Mouse (Mus musculus): Measurements from ENCODE around the gene Gm15737. TPM values are rescaled to one million over a fixed set of nuclear protein-coding genes. Genes with fewer than 3 reads are reported as not detected.

Gm15737 gene
- not detected in 2 replicates for polyA plus RNA-seq (2015; fragmentation: Nextera tagmentation; extraction: Ambion mirVana)

DNA sequence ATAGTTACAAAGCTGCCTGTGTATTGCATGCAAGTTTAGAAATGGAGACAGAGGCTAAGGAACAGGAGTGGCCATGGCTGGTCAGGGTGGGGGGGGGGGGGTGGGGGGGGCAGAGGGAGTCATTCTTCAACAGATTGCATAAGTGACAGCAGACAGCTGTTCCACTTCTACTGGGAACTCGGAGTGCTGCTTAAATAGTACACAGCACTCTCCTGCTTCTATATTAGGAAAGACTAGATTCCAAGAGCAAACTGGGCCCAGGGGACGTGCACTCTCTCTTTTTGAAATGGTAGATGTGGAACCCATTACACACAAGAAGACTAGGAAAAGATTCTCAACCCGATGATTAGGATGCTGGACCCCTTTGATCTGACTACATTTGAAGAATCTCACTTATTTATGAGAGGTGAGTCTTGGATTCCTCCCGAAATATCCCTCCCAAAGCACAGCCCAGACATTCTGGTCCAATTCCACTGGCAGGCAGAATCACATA lies at the start of gene Gm15737:
Gm15737 (plus strand) TSS at position 269 of the 493 bp plus-strand sequence.
- 68% methylated on average over 4 of the region's 4 CpGs for WGBS
- Histone ChIP-seq H3K4me3 (no peak within 1 kb of the TSS), H3K4me1 (replicated peaks) (0 out of 2 replicates have a peak, but pooled peaks cover 3% of the 10 kb centered on the region), H3K9me3 (no peaks in the 10 kb centered on the region), H3K9ac (no peak within 1 kb of the TSS), H3K27ac (replicated peaks) (no peak within 1 kb of the TSS), H3K36me3 (no peaks in the 10 kb centered on the region), H3K27me3 (no peaks in the 10 kb centered on the region), H3K4me2 (no peak within 1 kb of the TSS)
- ATAC-seq (ENCODE audit: low FRiP score, low read depth) = no peak

DNA sequence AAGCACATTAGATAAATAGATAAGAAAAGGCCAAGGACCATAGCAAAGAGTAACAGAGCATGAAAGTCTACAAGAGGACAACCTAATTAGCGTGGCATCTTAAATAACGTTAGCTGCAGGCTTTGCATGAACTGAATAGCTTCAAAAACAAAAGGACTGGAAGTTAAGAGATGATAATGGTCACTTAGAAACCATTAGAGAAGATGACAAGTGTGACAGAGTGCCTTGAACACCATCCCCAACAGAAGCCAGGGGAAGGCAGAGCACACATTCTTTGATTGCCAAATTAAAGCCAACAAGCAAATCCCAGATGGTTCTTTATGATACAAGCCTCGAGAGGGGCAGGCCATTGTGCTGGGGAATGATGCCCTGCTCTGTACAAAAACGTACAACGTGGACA lies 47.6 kb upstream of the Gm15737 start:
- Histone ChIP-seq H3K27me3 (0 out of 2 replicates have a peak, but pooled peaks cover 8% of the 10 kb centered on the region), H3K9ac (no peak overlapping the region), H3K4me2 (no peak overlapping the region), H3K36me3 (no peaks in the 10 kb centered on the region), H3K27ac (replicated peaks) (no peak overlapping the region), H3K4me1 (replicated peaks) (peaks cover 10% of the 10 kb centered on the region), H3K9me3 (no peaks in the 10 kb centered on the region), H3K4me3 (no peak overlapping the region)
- no peak for ATAC-seq (ENCODE audit: low FRiP score, low read depth)
- 12% methylated on average over 5 of the region's 5 CpGs for WGBS

DNA sequence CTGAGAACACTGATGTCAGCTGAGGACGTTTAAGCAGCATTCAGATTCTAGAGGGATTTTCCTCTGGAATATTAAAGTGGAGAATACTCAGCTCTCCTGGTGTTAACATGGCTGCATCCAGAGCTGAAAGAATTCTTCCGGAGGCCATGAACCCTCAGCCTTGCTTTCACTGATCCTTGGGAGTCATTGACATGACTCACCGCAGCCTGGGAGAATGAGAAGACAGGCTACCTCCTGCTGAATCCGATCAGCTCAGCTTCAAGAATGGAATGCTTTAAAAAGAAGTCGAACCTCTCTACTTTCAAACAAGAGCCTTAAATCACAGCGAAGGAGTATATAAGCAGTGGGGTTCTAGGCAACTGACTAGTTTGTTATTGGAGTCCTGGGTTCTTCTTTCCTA lies 47.2 kb upstream of the Gm15737 start:
- Histone ChIP-seq H3K4me2 (no peak overlapping the region), H3K9ac (no peak overlapping the region), H3K9me3 (no peaks in the 10 kb centered on the region), H3K4me3 (no peak overlapping the region), H3K27me3 (0 out of 2 replicates have a peak, but pooled peaks cover 8% of the 10 kb centered on the region), H3K4me1 (replicated peaks) (peaks cover 7% of the 10 kb centered on the region; the same call in 1 of the 2 replicates), H3K27ac (replicated peaks) (no peak overlapping the region), H3K36me3 (no peaks in the 10 kb centered on the region)
- ATAC-seq (ENCODE audit: low FRiP score, low read depth) = no peak
- 34% methylated on average over 6 of the region's 6 CpGs for WGBS

DNA sequence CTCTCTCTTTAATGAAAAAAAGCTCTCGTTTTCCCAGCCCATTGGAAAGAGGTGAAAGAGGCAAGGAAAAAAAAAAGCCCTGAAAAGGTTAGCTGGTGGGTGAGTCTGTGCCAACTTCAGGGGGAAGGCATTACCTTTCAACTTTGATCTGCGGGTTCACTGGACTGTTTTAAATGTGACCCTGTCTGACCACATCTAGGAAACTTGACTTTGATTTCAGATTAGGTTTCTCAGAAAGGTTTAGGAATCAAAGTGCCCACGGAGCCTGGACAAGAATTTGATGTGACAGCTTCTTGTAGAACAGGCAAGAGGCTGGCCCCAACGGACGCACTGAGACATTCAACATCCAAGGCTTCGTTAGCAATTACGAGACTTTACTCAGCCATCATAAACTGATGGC lies 45.2 kb upstream of the Gm15737 start:
- no peaks in the 10 kb centered on the region for H3K9me3 ChIP-seq
- no peak overlapping the region for H3K9ac ChIP-seq
- 75% methylated on average over 7 of the region's 7 CpGs for WGBS
- no peaks in the 10 kb centered on the region for H3K36me3 ChIP-seq
- H3K27ac ChIP-seq (replicated peaks) = no peak overlapping the region
- H3K27me3 ChIP-seq = 0 out of 2 replicates have a peak, but pooled peaks cover 4% of the 10 kb centered on the region
- ATAC-seq (ENCODE audit: low FRiP score, low read depth) = no peak
- no peak overlapping the region for H3K4me3 ChIP-seq
- no peak overlapping the region for H3K4me2 ChIP-seq
- H3K4me1 ChIP-seq (replicated peaks) = peaks cover 7% of the 10 kb centered on the region; the same call in 1 of the 2 replicates

DNA sequence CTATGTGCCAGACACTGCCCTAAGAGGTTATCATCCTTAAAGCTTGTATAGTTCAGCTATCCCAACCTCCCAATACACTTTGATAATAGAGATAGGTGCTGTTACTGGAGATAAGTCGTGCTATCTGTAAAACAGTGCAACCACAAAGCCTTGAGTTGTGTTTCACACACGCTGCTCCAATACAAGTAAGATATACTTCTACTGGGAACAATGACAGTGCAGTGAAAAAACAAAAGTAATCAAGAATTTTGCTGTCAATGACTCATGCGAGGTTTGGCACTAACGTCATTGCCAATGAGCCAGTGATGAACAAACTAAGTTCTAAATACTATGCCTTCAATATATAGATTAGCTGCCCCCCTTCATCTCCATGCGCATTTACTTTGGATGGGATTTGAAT lies 42.6 kb upstream of the Gm15737 start:
- WGBS = 88% methylated on average over 5 of the region's 5 CpGs
- H3K4me2 ChIP-seq = no peak overlapping the region
- 0 out of 2 replicates have a peak, but pooled peaks cover 3% of the 10 kb centered on the region for H3K27me3 ChIP-seq
- H3K36me3 ChIP-seq = no peaks in the 10 kb centered on the region
- no peak overlapping the region for H3K27ac ChIP-seq (replicated peaks)
- H3K4me3 ChIP-seq = no peak overlapping the region
- H3K9me3 ChIP-seq = no peaks in the 10 kb centered on the region
- peaks cover 6% of the 10 kb centered on the region; the same call in 1 of the 2 replicates for H3K4me1 ChIP-seq (replicated peaks)
- no peak for ATAC-seq (ENCODE audit: low FRiP score, low read depth)
- no peak overlapping the region for H3K9ac ChIP-seq

DNA sequence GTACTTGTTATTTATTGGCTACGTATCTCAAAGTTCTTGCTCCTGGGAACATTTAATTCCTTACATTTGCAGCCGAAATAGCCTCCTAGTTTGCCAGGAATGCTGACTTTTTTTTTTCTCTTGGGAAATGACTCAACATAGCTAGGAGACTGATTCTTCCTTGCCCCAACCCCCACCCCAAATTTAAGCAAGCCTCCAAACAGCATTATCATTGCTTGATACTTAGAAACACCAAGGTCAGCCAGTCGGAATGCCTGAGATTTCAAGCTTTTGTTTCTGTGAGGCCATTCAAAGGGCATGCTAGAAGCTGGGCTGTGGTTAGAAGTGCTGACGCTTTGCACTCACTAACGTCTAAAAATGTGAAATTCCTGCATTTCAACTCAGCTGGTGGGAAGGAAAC lies 41.8 kb upstream of the Gm15737 start:
- ATAC-seq (ENCODE audit: low FRiP score, low read depth) = no peak
- Histone ChIP-seq H3K9me3 (no peaks in the 10 kb centered on the region), H3K27me3 (0 out of 2 replicates have a peak, but pooled peaks cover 3% of the 10 kb centered on the region), H3K9ac (no peak overlapping the region), H3K4me3 (no peak overlapping the region), H3K27ac (replicated peaks) (no peak overlapping the region), H3K4me1 (replicated peaks) (no peaks in the 10 kb centered on the region), H3K36me3 (no peaks in the 10 kb centered on the region), H3K4me2 (no peak overlapping the region)
- 44% methylated on average over 5 of the region's 5 CpGs for WGBS

DNA sequence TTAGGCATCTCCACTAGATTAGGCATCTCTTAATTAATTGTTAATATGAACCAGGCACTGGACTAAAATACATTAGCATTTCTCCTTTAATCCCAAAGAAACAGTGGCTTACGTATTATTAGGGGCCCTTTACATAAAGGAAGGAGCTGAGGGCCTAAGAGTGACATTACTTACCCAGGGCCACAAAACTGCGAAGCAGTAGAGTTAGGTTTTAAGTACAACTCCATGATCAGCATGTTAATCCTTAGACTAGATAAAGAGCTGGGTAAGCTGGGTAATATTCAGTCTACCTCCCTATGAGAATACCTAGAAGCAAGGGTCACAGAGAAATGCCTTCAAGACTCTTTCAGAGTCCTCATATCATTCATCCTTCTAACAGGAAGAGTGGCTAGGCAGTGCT lies 40.0 kb upstream of the Gm15737 start:
- Histone ChIP-seq H3K4me1 (replicated peaks) (no peaks in the 10 kb centered on the region), H3K9me3 (no peaks in the 10 kb centered on the region), H3K27ac (replicated peaks) (no peak overlapping the region), H3K9ac (no peak overlapping the region), H3K4me3 (no peak overlapping the region), H3K36me3 (no peaks in the 10 kb centered on the region), H3K27me3 (no peaks in the 10 kb centered on the region), H3K4me2 (no peak overlapping the region)
- ATAC-seq (ENCODE audit: low FRiP score, low read depth) = no peak
- 93% methylated on average over 2 of the region's 2 CpGs for WGBS

DNA sequence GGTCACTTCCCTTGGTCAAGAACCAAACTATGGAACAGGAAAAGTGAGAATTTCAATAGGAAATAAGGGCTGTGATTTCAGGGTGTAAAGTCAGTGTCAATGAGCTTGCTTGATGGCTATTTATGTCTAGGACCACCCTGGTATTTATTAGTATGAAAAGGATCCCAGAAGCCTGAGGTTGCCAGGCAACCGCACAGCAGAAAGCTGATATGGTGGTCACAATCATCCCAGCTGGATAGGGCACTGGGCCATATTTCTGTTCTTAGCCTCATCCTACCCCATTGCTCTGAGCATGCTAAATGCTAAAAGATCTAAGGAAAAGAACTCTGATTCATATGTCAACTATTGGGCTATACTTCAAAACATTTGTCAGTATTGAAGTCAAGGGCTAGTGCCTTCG lies 38.1 kb upstream of the Gm15737 start:
- Histone ChIP-seq H3K4me2 (no peak overlapping the region), H3K9ac (no peak overlapping the region), H3K27me3 (no peaks in the 10 kb centered on the region), H3K9me3 (no peaks in the 10 kb centered on the region), H3K4me1 (replicated peaks) (no peaks in the 10 kb centered on the region), H3K4me3 (no peak overlapping the region), H3K27ac (replicated peaks) (no peak overlapping the region), H3K36me3 (no peaks in the 10 kb centered on the region)
- no peak for ATAC-seq (ENCODE audit: low FRiP score, low read depth)
- WGBS = 79% methylated on average over 2 of the region's 2 CpGs

DNA sequence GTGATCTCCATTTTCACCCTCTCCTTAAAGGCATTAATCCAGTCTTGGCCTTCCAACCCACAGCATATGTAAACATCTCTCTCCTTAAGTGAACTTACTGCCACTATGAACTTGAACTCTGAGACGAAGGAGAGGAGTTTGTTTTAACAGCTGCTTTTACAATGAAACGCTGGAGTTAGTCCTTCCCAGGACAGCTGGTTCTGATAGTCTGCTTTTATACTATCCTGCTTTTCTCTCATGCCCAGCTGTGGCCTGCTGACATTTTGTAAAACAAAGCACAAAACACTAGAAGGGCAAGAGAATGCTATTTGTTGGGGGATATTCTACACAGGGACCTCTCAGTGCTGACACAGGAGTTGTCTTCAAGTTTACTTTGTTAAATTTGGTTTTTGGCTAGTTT lies 27.2 kb upstream of the Gm15737 start:
- no peaks in the 10 kb centered on the region for H3K9me3 ChIP-seq
- H3K36me3 ChIP-seq = no peaks in the 10 kb centered on the region
- H3K27me3 ChIP-seq = no peaks in the 10 kb centered on the region
- WGBS = 25% methylated on average over 2 of the region's 2 CpGs
- no peak overlapping the region for H3K4me2 ChIP-seq
- ATAC-seq (ENCODE audit: low FRiP score, low read depth) = no peak
- H3K9ac ChIP-seq = no peak overlapping the region
- H3K4me3 ChIP-seq = no peak overlapping the region
- no peak overlapping the region for H3K27ac ChIP-seq (replicated peaks)
- no peaks in the 10 kb centered on the region for H3K4me1 ChIP-seq (replicated peaks)

DNA sequence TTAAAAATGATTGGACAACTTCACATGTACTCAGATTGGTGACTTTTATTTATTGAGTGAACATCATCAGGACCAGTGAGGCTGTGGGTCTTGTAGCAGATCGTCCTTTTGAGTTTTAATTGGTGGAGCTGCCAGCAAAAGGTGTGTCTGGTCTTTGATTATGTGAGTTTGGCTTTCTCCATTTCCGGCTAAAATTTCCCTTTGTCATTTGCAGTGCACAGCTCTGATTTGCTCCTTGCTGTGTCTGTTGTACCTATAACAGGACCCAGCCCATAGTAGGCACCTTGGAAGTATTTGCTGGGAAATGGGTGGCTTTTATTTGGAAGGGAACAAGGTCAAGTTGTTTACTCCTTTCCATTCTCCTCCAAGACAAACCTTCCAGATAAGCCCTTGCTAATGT lies 25.7 kb upstream of the Gm15737 start:
- Histone ChIP-seq H3K9ac (no peak overlapping the region), H3K27me3 (no peaks in the 10 kb centered on the region), H3K27ac (replicated peaks) (no peak overlapping the region), H3K9me3 (no peaks in the 10 kb centered on the region), H3K4me3 (no peak overlapping the region), H3K4me2 (no peak overlapping the region), H3K36me3 (no peaks in the 10 kb centered on the region), H3K4me1 (replicated peaks) (no peaks in the 10 kb centered on the region)
- WGBS = 96% methylated on average over 2 of the region's 2 CpGs
- ATAC-seq (ENCODE audit: low FRiP score, low read depth) = no peak

DNA sequence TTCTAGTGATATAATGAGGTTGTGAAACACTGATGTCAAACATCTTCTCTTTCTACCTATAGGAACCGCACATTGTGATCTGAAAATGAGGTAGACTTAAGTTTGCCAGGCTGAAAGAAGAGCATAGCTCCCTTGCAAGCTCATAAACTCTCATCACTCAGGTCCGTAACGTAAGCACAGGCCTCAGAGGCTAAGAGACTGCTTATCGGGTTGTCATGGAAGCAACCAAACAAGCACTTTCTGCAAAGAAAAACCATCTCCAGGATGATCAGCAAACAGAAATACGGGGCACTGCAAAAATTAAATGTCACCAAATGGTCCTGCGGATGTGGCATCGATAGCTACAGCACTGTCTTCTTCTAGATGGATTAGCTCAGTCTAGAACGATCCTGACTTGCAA lies 23.3 kb upstream of the Gm15737 start:
- ATAC-seq (ENCODE audit: low FRiP score, low read depth) = no peak
- H3K4me1 ChIP-seq (replicated peaks) = peaks cover 8% of the 10 kb centered on the region
- H3K9me3 ChIP-seq = no peaks in the 10 kb centered on the region
- WGBS = 84% methylated on average over 8 of the region's 8 CpGs
- no peaks in the 10 kb centered on the region for H3K27me3 ChIP-seq
- no peak overlapping the region for H3K4me3 ChIP-seq
- H3K27ac ChIP-seq (replicated peaks) = no peak overlapping the region
- H3K9ac ChIP-seq = no peak overlapping the region
- no peak overlapping the region for H3K4me2 ChIP-seq
- H3K36me3 ChIP-seq = no peaks in the 10 kb centered on the region

DNA sequence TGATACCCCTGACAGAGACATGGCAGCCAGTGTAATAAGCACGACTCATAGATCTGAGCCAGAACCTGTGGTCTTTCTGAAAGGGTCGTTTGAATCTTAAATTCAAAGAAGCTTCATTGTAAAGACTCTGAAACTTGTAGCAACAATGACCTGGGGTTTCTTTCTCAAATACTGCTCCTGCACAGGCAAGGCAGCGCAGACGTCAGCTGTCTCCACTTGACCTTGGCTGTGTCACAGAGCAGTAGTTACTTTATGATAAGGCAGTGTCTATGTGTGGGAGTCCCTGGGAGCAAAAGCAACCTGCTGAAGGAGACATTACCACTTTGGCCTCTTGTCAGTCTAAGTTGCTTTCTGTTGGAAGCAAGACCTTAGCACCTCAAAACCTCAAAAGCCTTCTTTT lies 22.5 kb upstream of the Gm15737 start:
- Histone ChIP-seq H3K27ac (replicated peaks) (no peak overlapping the region), H3K9me3 (no peaks in the 10 kb centered on the region), H3K36me3 (no peaks in the 10 kb centered on the region), H3K9ac (no peak overlapping the region), H3K4me3 (no peak overlapping the region), H3K4me2 (no peak overlapping the region), H3K4me1 (replicated peaks) (peaks cover 8% of the 10 kb centered on the region), H3K27me3 (no peaks in the 10 kb centered on the region)
- 50% methylated on average over 4 of the region's 4 CpGs for WGBS
- no peak for ATAC-seq (ENCODE audit: low FRiP score, low read depth)

DNA sequence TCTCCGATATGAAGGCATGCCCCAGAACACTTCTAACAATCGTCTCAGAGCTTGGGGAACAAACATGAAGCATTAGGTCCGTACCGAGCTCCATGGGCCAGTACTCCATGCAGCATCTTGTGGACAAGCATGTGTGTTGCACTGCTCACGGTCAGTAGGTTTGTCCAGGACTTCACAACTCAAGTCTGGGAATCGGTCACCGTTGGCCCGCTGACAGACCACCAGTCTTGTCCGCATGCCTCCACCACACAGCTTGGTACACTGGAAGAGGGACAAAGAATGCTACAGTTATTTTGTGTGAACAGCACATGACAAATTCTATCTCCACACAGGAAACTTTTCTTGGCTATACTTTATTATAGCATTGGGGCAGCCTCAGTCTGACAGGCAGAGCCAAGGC lies 19.9 kb upstream of the Gm15737 start:
- no peaks in the 10 kb centered on the region for H3K9me3 ChIP-seq
- no peak for ATAC-seq (ENCODE audit: low FRiP score, low read depth)
- H3K4me2 ChIP-seq = no peak overlapping the region
- H3K36me3 ChIP-seq = no peaks in the 10 kb centered on the region
- peaks cover 8% of the 10 kb centered on the region for H3K4me1 ChIP-seq (replicated peaks)
- 91% methylated on average over 9 of the region's 9 CpGs for whole genome bisulfite sequencing
- no peak overlapping the region for H3K27ac ChIP-seq (replicated peaks)
- no peak overlapping the region for H3K4me3 ChIP-seq
- no peak overlapping the region for H3K9ac ChIP-seq
- H3K27me3 ChIP-seq = no peaks in the 10 kb centered on the region

Data from hindbrain, embryonic 15.5 days (tissue).